Mouse (Mus musculus) testis, adult 2 months (tissue): ENCODE results near the gene Jund.

Source experiments
- CTCF ChIP-seq: fragments of 200-500 bp; IDR thresholded peaks from 2 replicates; pipeline ENCODE4 v1.5.1; 2012; ENCODE audit warnings: low read depth, mild to moderate bottlenecking, inconsistent platforms, low read length, moderate library complexity; ENCODE audit not compliant: control insufficient read depth, insufficient read depth, insufficient replicate concordance
- POLR2A ChIP-seq: fragments of 200-500 bp; IDR thresholded peaks from 2 replicates; pipeline ENCODE4 v1.6.1; 2012; ENCODE audit warnings: low read depth, mild to moderate bottlenecking, inconsistent platforms, low read length, moderate library complexity; ENCODE audit not compliant: control insufficient read depth

DNA sequence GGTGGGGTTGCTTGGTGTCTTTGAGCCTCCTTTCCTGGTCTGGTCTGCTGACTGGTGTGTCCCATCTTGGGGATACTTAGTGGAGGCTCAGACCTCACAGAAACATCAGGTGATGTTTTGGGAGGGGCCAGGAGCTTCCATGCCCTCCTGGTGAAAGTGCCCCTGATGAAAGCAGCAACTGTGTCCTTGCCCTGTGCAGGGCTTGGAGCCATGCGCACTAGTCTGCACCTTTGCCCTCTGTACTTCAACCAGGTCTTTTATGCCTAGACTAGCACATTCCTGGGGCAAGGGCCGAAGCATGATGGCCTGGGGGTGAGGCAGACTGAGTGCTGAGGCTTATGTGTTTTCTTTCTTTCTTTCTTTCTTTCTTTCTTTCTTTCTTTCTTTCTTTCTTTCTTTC, 33.1 kb upstream of the Jund start:
- no peak for TF ChIP-seq CTCF
- no peak for TF ChIP-seq POLR2A
